Mouse (Mus musculus) kidney, postnatal 0 days (tissue): ENCODE data around the gene Clpp. TPM values are rescaled to one million over a fixed set of nuclear protein-coding genes. Genes with fewer than 3 reads are reported as not detected.

Experiments
- ATAC-seq: fragments of 200-750 bp; cut with Nextera tagmentation; replicated peaks from 2 replicates; pipeline ENCODE4 v1.8.0; 2017; ENCODE audit warnings: low read depth, moderate number of reproducible peaks, moderate TSS enrichment, moderate library complexity; ENCODE audit not compliant: low FRiP score
- DNase-seq: peaks from one replicate; pipeline ENCODE4 v3.0.0-alpha.2; 2016; ENCODE audit warnings: low spot score
- H3K27ac ChIP-seq: fragments of 300-500 bp; sonication (generic); 2 replicates; pipeline ENCODE4 v1.5.1; 2014; ENCODE audit warnings: mild to moderate bottlenecking
- H3K27me3 ChIP-seq: fragments of 300-500 bp; sonication (generic); 2 replicates; pipeline ENCODE4 v1.6.1; 2014; ENCODE audit warnings: low read length, mixed read lengths; ENCODE audit not compliant: insufficient read depth
- H3K36me3 ChIP-seq: fragments of 300-500 bp; sonication (generic); 2 replicates; pipeline ENCODE4 v1.6.1; 2014; ENCODE audit warnings: low read length, mixed read lengths; ENCODE audit not compliant: insufficient read depth
- H3K4me1 ChIP-seq: fragments of 300-500 bp; sonication (generic); replicated peaks from 2 replicates; pipeline ENCODE4 v1.6.1; 2014; ENCODE audit warnings: antibody characterized with exemption, low read length, mixed read lengths; ENCODE audit not compliant: insufficient read depth
- H3K4me2 ChIP-seq: fragments of 300-500 bp; sonication (generic); 2 replicates; pipeline ENCODE4 v1.6.1; 2014; ENCODE audit warnings: mild to moderate bottlenecking, low read length, moderate library complexity, mixed read lengths
- H3K4me3 ChIP-seq: fragments of 300-500 bp; sonication (generic); replicated peaks from 2 replicates; pipeline ENCODE4 v1.5.1; 2014; ENCODE audit warnings: low read depth, low read length
- H3K9ac ChIP-seq: fragments of 300-500 bp; sonication (generic); 2 replicates; pipeline ENCODE4 v1.6.1; 2014; ENCODE audit warnings: low read depth, low read length
- H3K9me3 ChIP-seq: fragments of 300-500 bp; sonication (generic); replicated peaks from 2 replicates; pipeline ENCODE4 v1.6.1; 2016; ENCODE audit warnings: low read length, inconsistent platforms, mixed read lengths
- CTCF ChIP-seq: IDR thresholded peaks from 2 replicates; pipeline ENCODE4 v1.5.1; 2016; ENCODE audit warnings: antibody characterized with exemption, low read depth, mild to moderate bottlenecking, moderate library complexity
- WGBS: fragments of 180-500 bp; shearing (Covaris S2); extraction: QIAGEN DNeasy Blood & Tissue Kit; methylation state at CpG from one replicate; pipeline ENCODE4 v1.1.7; 2014; 5-methylcytosine and 5-hydroxymethylcytosine counted together
- polyA plus RNA-seq: library from polyadenylated mRNA; unstranded; fragments of >200 nt; fragmentation: Nextera tagmentation; extraction: Ambion mirVana; gene quantifications from 2 replicates; pipeline ENCODE4 v1.2.1, GENCODE M21; 2015

Gene Clpp
- polyA plus RNA-seq, 1 experiment from 2014 or later, result 145 TPM

DNA sequence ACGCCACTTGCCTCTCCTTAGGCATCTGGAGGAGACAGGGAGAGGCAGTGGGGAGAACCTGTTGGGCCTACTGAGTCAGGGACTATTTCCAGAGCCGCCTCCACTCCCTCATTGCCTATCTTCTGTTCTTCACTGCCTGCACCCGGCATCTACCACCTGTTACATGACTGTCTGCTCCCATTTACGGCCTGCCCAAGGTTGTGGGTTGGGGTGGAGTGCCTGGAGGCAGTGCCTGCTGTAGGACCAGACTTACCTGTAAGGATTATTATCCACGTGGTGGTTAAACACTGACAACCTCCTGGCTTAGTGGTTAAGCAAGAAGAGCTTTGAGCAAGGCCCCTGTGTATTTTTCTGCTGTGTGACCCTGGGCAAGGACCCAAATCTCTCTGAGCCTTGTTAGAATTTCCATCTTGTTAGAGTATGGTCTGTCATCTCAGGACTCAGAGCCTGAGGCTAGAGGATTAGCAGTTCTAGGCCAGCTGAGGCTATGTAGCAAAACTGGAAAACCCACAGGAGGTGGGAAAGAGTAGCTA lies 15.3 kb upstream of the Clpp start:
- ATAC-seq, result no peak

DNA sequence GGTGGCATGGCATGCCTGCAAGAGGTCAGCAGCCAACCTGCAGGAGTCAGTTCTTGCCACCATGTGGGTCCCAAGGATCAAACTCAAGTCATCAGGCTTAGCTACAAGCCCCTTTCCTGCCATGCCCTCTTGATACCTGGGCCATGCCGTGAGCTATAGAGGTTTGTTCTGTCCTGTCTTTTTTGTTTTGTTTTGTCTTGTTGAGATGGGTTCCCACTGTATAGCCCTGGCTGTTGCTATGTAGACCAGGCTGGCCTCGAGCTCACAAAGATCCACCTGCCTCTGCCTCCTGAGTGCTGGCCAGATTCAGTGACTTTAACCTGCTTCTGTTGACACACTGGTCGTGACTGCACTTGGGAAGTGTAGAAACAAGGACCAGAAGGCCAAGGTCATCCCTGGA lies 14.7 kb upstream of the Clpp start:
- Histone ChIP-seq H3K36me3 (no peaks in the 10 kb centered on the region), H3K4me3 (no peak overlapping the region), H3K4me2 (no peak overlapping the region), H3K9me3 (no peaks in the 10 kb centered on the region), H3K9ac (no peak overlapping the region), H3K27me3 (no peaks in the 10 kb centered on the region), H3K4me1 (no peaks in the 10 kb centered on the region), H3K27ac (no peak overlapping the region)
- DNase-seq (no peak), ATAC-seq (no peak)
- no peak for TF ChIP-seq CTCF
- 84% methylated on average over 3 of the region's 3 CpGs for WGBS

More for the DNA sequence above, 15.3 kb upstream of the Clpp start:
- Histone ChIP-seq H3K36me3 (no peaks in the 10 kb centered on the region), H3K27ac (no peak overlapping the region), H3K4me3 (no peak overlapping the region), H3K27me3 (no peaks in the 10 kb centered on the region), H3K4me1 (no peaks in the 10 kb centered on the region), H3K9ac (no peak overlapping the region), H3K9me3 (no peaks in the 10 kb centered on the region), H3K4me2 (no peak overlapping the region)
- 74% methylated on average over 5 of the region's 5 CpGs for WGBS
- TF ChIP-seq CTCF, result no peak
- no peak for DNase-seq

DNA sequence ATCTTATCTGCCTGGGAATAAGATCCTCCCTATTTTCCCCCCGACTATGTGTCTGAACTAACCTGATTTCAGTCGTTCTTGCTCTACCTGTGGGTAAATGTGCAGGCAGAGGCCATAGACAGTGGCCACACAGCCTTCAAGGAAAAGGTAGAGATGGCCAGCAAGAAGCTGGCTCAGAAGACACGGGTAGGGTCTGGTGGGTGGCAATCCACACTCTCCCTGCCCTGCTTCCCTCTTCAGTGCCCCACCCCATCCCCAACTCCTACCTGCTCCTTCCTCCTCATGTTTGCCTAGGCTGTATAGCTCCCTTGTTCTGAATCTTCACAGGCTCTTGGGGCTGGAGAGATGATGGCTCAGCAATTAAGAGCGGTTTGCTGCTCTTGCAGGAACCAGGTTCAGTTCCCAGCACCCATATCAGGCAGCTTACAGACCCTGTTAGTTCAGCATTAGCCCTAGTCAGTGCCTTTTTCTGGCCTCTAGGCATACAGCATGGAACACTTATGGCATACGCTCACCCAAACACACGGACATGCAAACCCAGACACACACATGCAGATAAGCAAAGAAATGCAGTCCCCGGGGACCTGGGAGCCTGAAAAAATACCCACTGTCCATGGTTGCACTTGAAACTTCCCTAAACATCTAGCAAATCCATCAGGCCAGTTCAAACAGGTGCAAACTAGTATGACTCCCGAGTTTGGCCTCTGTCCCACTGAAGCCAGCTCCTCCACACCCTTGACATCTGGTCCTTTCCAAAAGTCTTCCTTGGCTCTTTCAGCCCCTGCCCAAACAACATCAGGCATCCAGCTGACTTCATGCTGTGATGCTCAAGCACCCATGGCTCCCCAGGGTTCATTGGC lies 13.3 kb upstream of the Clpp start:
- no peak overlapping the region for H3K9ac ChIP-seq
- H3K9me3 ChIP-seq, result no peaks in the 10 kb centered on the region
- H3K4me1 ChIP-seq, result no peaks in the 10 kb centered on the region
- H3K36me3 ChIP-seq, result no peaks in the 10 kb centered on the region
- H3K4me2 ChIP-seq, result no peak overlapping the region
- no peaks in the 10 kb centered on the region for H3K27me3 ChIP-seq
- H3K27ac ChIP-seq, result no peak overlapping the region
- H3K4me3 ChIP-seq, result no peak overlapping the region
- DNase-seq (no peak), ATAC-seq (no peak)
- no peak for TF ChIP-seq CTCF
- WGBS, result 70% methylated on average over 8 of the region's 8 CpGs

DNA sequence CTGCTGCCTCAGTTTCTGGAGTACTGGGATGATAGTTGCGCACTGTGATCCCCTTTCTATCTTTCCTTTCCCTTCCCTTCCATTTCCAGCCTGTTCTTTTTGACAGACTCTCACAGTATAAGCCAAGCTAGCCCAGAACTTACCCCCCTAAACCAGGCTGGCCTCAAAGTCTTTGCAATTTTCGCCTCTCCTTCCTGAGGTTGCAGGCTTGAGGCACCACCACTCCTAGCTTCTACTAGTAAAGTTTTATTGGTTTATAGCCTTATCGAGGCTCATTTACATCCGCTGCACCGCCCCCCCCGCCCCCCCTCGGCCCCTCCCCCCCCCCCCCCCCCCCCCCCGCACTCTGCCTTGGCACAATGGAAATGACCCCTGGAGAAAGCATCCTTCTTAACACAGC lies 10.6 kb upstream of the Clpp start:
- Histone ChIP-seq H3K4me2 (no peak overlapping the region), H3K27me3 (no peaks in the 10 kb centered on the region), H3K36me3 (no peaks in the 10 kb centered on the region), H3K27ac (no peak overlapping the region), H3K9me3 (no peaks in the 10 kb centered on the region), H3K4me3 (no peak overlapping the region), H3K4me1 (no peaks in the 10 kb centered on the region), H3K9ac (no peak overlapping the region)
- DNase-seq (no peak), ATAC-seq (no peak)
- TF ChIP-seq CTCF, result no peak
- whole genome bisulfite sequencing, result 18% methylated on average over 6 of the region's 8 CpGs

DNA sequence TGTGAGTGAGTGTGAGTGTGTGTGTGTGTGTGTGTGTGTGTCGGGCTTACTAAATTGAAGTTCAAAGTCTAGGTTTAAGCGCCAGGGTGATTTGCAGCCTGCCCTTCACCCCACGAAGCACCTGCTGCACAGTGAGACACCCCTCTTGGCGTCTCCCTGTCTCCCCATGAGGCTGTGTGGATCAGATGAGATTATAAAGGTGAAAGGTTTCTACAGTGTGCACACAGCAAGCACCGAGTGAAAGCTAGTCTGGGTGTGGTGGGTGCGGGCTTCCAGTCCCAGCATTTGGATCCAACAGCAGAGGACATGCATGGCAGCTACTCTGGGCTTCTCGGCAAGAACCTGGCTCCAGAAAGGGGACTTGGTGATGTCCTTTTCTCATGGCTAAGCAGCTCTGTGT lies 9.1 kb upstream of the Clpp start:
- H3K4me1 ChIP-seq, result no peaks in the 10 kb centered on the region
- H3K27ac ChIP-seq, result no peak overlapping the region
- H3K27me3 ChIP-seq, result no peaks in the 10 kb centered on the region
- no peak overlapping the region for H3K4me2 ChIP-seq
- TF ChIP-seq CTCF, result no peak
- no peak overlapping the region for H3K4me3 ChIP-seq
- no peak overlapping the region for H3K9ac ChIP-seq
- H3K9me3 ChIP-seq, result no peaks in the 10 kb centered on the region
- WGBS, result 63% methylated on average over 7 of the region's 7 CpGs
- no peak for DNase-seq
- no peaks in the 10 kb centered on the region for H3K36me3 ChIP-seq
- ATAC-seq, result no peak

DNA sequence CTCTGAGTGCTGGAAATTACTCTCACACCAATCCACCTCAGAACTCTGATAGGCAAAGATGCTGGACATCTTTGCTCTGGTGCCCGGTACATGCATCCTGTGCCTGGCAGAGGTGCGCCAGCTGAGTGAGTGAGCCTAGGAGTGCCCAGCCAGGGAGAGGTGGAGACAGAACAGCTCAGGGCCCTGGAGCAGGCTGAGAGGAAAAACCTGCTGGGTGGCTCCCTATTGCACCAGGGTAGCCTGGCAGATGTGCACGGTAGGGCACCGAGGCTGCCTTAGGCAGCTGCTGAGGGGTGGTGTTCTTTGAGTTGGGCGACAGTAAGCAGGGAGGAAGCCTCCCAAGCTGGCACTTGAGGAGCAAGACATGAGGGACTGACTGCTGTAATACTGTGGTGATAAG lies 8.1 kb upstream of the Clpp start, which contains the start of gene Acer1:
TSS of gene Acer1 (minus strand) at position 114 of the 400 bp plus-strand sequence.
- Histone ChIP-seq H3K36me3 (no peaks in the 10 kb centered on the region), H3K4me2 (no peak within 1 kb of the TSS), H3K9me3 (no peaks in the 10 kb centered on the region), H3K4me3 (no peak within 1 kb of the TSS), H3K27me3 (no peaks in the 10 kb centered on the region), H3K4me1 (no peaks in the 10 kb centered on the region), H3K27ac (no peak within 1 kb of the TSS), H3K9ac (no peak within 1 kb of the TSS)
- 88% methylated on average over 5 of the region's 5 CpGs for WGBS
- no peak for DNase-seq
- no peak for TF ChIP-seq CTCF
- ATAC-seq, result no peak

DNA sequence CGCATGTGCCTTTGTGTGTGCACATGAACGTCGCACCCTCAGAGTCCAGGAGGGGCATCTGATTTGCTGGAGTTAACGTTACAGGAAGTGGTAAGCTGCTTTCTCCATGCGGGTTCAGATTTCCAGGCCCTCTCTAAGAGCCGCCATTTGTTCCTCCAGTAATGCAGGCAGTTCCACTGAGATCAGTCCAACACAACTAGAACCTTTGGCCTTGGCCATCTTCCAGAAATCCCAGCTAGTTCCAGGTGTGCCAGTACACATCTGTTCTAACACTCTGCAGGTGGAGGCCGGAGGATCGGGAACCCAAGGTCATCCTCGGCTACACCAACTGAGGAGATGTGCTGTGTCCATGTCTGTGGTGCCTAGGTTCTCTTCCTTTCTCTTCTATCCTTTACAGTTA lies 5.2 kb upstream of the Clpp start:
- H3K4me2 ChIP-seq, result no peak overlapping the region
- no peaks in the 10 kb centered on the region for H3K4me1 ChIP-seq
- H3K36me3 ChIP-seq, result no peaks in the 10 kb centered on the region
- no peak overlapping the region for H3K27ac ChIP-seq
- H3K9ac ChIP-seq, result no peak overlapping the region
- H3K27me3 ChIP-seq, result no peaks in the 10 kb centered on the region
- H3K9me3 ChIP-seq, result no peaks in the 10 kb centered on the region
- DNase-seq, result no peak
- 74% methylated on average over 9 of the region's 9 CpGs for WGBS
- ATAC-seq, result no peak
- no peak for TF ChIP-seq CTCF
- H3K4me3 ChIP-seq, result no peak overlapping the region
